Mouse (Mus musculus) heart, embryonic 12.5 days (tissue): Measurements from ENCODE around the gene Psmg1. TPM values are rescaled to one million over a fixed set of nuclear protein-coding genes. Genes with fewer than 3 reads are reported as not detected.

Experiments used
- ATAC-seq: fragments of 200-750 bp; cut with Nextera tagmentation; 2 replicates; pipeline ENCODE4 v1.8.0; 2017; ENCODE audit warnings: moderate TSS enrichment, moderate library complexity; ENCODE audit not compliant: insufficient number of reproducible peaks, low FRiP score
- H3K27ac ChIP-seq: fragments of 300-500 bp; sonication (generic); 2 replicates; pipeline ENCODE4 v1.5.1; 2016; ENCODE audit warnings: mild to moderate bottlenecking, moderate library complexity; ENCODE audit not compliant: poor library complexity, severe bottlenecking
- H3K27me3 ChIP-seq: fragments of 300-500 bp; sonication (generic); replicated peaks from 2 replicates; pipeline ENCODE4 v1.6.1; 2016; ENCODE audit warnings: mild to moderate bottlenecking, moderate library complexity
- H3K36me3 ChIP-seq: fragments of 300-500 bp; sonication (generic); 2 replicates; pipeline ENCODE4 v1.6.1; 2016; ENCODE audit warnings: mild to moderate bottlenecking, moderate library complexity
- H3K4me1 ChIP-seq: fragments of 300-500 bp; sonication (generic); replicated peaks from 2 replicates; pipeline ENCODE4 v1.6.1; 2016; ENCODE audit warnings: mild to moderate bottlenecking
- H3K4me2 ChIP-seq: fragments of 300-500 bp; sonication (generic); 2 replicates; pipeline ENCODE4 v1.6.1; 2016; ENCODE audit warnings: mild to moderate bottlenecking, moderate library complexity
- H3K4me3 ChIP-seq: fragments of 300-500 bp; sonication (generic); 2 replicates; pipeline ENCODE4 v1.5.1; 2016; ENCODE audit warnings: mild to moderate bottlenecking
- H3K9ac ChIP-seq: fragments of 300-500 bp; sonication (generic); 2 replicates; pipeline ENCODE4 v1.6.1; 2016; ENCODE audit warnings: mild to moderate bottlenecking, moderate library complexity
- H3K9me3 ChIP-seq: fragments of 300-500 bp; sonication (generic); replicated peaks from 2 replicates; pipeline ENCODE4 v1.6.1; 2016; ENCODE audit warnings: mild to moderate bottlenecking, moderate library complexity
- WGBS: fragments of 180-500 bp; shearing (Covaris S2); methylation state at CpG from one replicate; pipeline ENCODE4 v1.1.7; 2016; 5-methylcytosine and 5-hydroxymethylcytosine counted together
- microRNA-seq: library from miRNA; unstranded; fragments of <30 nt; microRNA quantifications from one replicate; pipeline ENCODE4, GENCODE M21; 2017
- polyA plus RNA-seq: library from polyadenylated mRNA; unstranded; fragments of >200 nt; fragmentation: Nextera tagmentation; extraction: Ambion mirVana; gene quantifications from 2 replicates; pipeline ENCODE4 v1.2.1, GENCODE M21; 2016

Gene Psmg1
- polyA plus RNA-seq, 1 experiment from 2014 or later: 65.7 TPM

GRCm38 (mm10) chr16:95931509-95931908 is 59.3 kb downstream of the Psmg1 start:
- WGBS: 88% methylated on average over 12 of the region's 12 CpGs

More at GRCm38 (mm10) chr16:95931509-95931908, 59.3 kb downstream of the Psmg1 start:
- H3K4me2 ChIP-seq: no peak overlapping the region
- no peak overlapping the region for H3K4me3 ChIP-seq
- ATAC-seq: no peak
- H3K27ac ChIP-seq: no peak overlapping the region
- H3K9me3 ChIP-seq: no peaks in the 10 kb centered on the region
- no peak overlapping the region for H3K9ac ChIP-seq
- H3K27me3 ChIP-seq: no peaks in the 10 kb centered on the region
- H3K4me1 ChIP-seq: 0 out of 2 replicates have a peak, but pooled peaks cover 3% of the 10 kb centered on the region
- H3K36me3 ChIP-seq: no peaks in the 10 kb centered on the region

Small RNA genes within 50 kb of the gene (microRNA-seq; reads per million reads assigned to microRNA genes)
- gene Gm27833: not detected

Other genes with a start within 250 kb of the Psmg1 start
- 93.7 and 94.1 TPM in 2 replicates for gene Brwd1, start 91.6 kb upstream of the Psmg1 start, polyA plus RNA-seq
- gene Hmgn1, start 136.8 kb upstream of the Psmg1 start, polyA plus RNA-seq: 506 and 568 TPM in 2 replicates
- 83.3 and 85.8 TPM in 2 replicates for gene Wrb, start 154.4 kb upstream of the Psmg1 start, polyA plus RNA-seq
- 1.5 and 2.1 TPM in 2 replicates for gene Lca5l, start 201.3 kb upstream of the Psmg1 start, polyA plus RNA-seq
- 626 and 648 TPM in 2 replicates for gene Sh3bgr, start 209.5 kb upstream of the Psmg1 start, polyA plus RNA-seq
- gene B3galt5, start 244.8 kb upstream of the Psmg1 start, polyA plus RNA-seq: 0.05 TPM in 1 of 2 replicates, not detected in the other